Mouse (Mus musculus): ENCODE results near the gene Irf9. TPM values are rescaled to one million over a fixed set of nuclear protein-coding genes. Genes with fewer than 3 reads are reported as not detected.

Irf9 gene
- polyA plus RNA-seq, 1 experiment from 2014 or later: 10.4 TPM

DNA sequence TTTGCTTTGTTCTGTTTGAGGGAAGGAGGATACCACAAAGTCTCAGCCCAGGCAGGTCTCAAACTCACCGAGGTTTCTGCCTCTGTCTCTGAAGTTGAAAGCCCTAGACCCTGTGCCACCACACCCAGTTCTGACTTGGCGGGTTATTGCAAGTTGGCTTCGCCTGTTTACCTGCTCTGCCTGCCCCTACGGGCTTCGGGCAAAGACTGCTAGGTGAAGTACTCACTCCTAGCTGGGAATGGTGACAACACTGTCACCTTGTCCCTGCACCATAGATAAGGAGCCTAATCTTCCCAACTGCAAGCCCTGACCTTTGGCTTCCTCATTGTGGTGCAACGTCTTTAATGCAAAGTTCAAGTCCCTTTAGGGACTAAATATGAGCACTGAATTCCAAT lies 17.8 kb upstream of the Irf9 start:
- H3K36me3 ChIP-seq (ENCODE audit: control insufficient read depth, insufficient read depth, low read length): peaks cover 4% of the 10 kb centered on the region; the same call in 1 of the 2 replicates
- WGBS: 68% methylated on average over 6 of the region's 6 CpGs
- no peak overlapping the region for H3K4me3 ChIP-seq (ENCODE audit: low read depth, low read length)
- 0 out of 2 replicates have a peak, but pooled peaks have one; percentile 12 for ATAC-seq
- H3K9me3 ChIP-seq (replicated peaks; ENCODE audit: control insufficient read depth, low read length, poor library complexity, severe bottlenecking): no peaks in the 10 kb centered on the region
- no peak overlapping the region for H3K9ac ChIP-seq (ENCODE audit: low read depth, low read length)
- peak overlapping the region; percentile 78 for H3K4me2 ChIP-seq (ENCODE audit: low read length)
- peaks cover 16% of the 10 kb centered on the region for H3K4me1 ChIP-seq (ENCODE audit: control insufficient read depth, insufficient read depth, low read length)
- H3K27ac ChIP-seq (ENCODE audit: low read length): no peak overlapping the region
- no peaks in the 10 kb centered on the region for H3K27me3 ChIP-seq (ENCODE audit: control insufficient read depth, insufficient read depth, low read depth, low read length)

DNA sequence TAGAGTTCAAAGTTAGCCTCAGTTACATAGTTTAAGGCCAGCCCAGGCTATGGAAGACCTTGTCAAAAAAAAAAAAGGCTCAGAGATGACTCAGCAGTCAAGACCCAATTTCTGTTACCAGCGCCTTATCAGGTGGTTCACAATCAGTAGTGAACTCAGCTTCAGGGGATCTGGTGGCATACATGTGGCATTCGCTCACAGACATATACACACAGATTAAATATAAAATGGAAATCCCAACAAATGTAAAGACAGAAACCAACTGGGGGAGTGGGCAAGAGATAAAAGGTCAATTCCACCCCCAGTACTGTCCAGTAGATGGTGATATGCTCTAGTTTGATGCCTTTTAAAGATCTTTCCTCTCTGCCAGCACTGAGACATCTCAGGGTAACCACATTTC lies 17.2 kb upstream of the Irf9 start:
- H3K4me2 ChIP-seq (ENCODE audit: low read length): no peak overlapping the region
- H3K27me3 ChIP-seq (ENCODE audit: control insufficient read depth, insufficient read depth, low read depth, low read length): no peaks in the 10 kb centered on the region
- H3K4me3 ChIP-seq (ENCODE audit: low read depth, low read length): no peak overlapping the region
- no peak for ATAC-seq
- no peak overlapping the region for H3K9ac ChIP-seq (ENCODE audit: low read depth, low read length)
- WGBS: 96% methylated on average over 2 of the region's 2 CpGs
- peaks cover 16% of the 10 kb centered on the region for H3K4me1 ChIP-seq (ENCODE audit: control insufficient read depth, insufficient read depth, low read length)
- peaks cover 4% of the 10 kb centered on the region; the same call in 1 of the 2 replicates for H3K36me3 ChIP-seq (ENCODE audit: control insufficient read depth, insufficient read depth, low read length)
- H3K27ac ChIP-seq (ENCODE audit: low read length): no peak overlapping the region
- H3K9me3 ChIP-seq (replicated peaks; ENCODE audit: control insufficient read depth, low read length, poor library complexity, severe bottlenecking): no peaks in the 10 kb centered on the region

DNA sequence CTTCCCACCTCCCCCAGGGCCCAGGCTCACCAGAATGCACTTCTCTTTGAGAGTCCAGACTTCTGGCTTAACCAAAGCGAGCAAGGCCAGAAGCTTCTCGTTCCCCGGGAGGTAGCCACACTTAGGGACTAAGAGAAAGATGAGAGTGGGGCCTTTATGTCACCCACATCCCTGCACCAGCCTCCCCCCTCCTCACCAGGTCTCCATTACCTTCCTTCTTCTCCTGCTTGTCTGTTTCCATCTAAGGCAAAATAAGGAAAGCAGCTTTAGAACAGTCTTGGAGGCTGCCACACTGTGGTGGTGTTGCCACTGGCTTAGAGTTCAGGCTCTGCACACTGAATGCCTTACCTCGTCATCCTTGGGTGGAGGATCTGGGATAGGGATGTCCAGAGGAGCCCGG lies 14.1 kb upstream of the Irf9 start:
- H3K36me3 ChIP-seq (ENCODE audit: control insufficient read depth, insufficient read depth, low read length): peaks cover 6% of the 10 kb centered on the region; the same call in 1 of the 2 replicates
- no peaks in the 10 kb centered on the region for H3K27me3 ChIP-seq (ENCODE audit: control insufficient read depth, insufficient read depth, low read depth, low read length)
- no peaks in the 10 kb centered on the region for H3K9me3 ChIP-seq (replicated peaks; ENCODE audit: control insufficient read depth, low read length, poor library complexity, severe bottlenecking)
- no peak overlapping the region for H3K9ac ChIP-seq (ENCODE audit: low read depth, low read length)
- no peak overlapping the region for H3K4me3 ChIP-seq (ENCODE audit: low read depth, low read length)
- no peak overlapping the region for H3K4me2 ChIP-seq (ENCODE audit: low read length)
- 94% methylated on average over 5 of the region's 5 CpGs for WGBS
- H3K4me1 ChIP-seq (ENCODE audit: control insufficient read depth, insufficient read depth, low read length): peaks cover 32% of the 10 kb centered on the region
- H3K27ac ChIP-seq (ENCODE audit: low read length): no peak overlapping the region
- ATAC-seq: no peak

DNA sequence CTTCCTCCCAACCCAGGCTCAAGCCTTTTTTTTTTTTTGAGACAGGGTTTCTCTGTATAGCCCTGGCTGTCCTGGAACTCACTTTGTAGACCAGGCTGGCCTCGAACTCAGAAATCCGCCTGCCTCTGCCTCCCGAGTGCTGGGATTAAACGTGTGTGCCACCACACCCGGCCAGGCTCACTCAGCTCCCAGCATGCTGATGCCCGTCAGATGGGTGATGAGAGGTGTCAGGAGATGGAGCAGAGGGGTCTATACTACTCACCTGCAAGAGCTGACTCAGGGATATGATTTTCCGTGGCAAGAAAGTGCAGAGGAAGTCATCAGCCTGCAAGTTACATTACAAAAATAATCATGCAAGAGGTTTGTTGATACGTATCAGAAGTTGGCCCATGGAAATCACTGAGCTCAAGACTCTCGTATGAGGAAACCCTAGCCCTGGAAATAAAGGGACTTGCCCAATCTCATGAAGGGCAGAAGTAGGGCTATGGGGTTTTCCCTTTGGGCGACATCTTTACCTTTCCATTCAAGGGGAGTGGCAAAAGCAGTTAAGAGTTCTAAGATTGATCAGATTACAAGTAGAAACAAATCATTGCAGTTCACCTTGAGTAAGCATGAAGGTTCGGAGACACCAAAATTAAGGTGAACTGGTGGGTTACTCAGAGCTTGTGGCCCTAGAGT lies 13.5 kb upstream of the Irf9 start:
- Histone ChIP-seq H3K4me2 (ENCODE audit: low read length) (peak overlapping the region; percentile 95), H3K9ac (ENCODE audit: low read depth, low read length) (peak overlapping the region; percentile 86), H3K4me1 (ENCODE audit: control insufficient read depth, insufficient read depth, low read length) (peaks cover 29% of the 10 kb centered on the region), H3K27ac (ENCODE audit: low read length) (peak overlapping the region; percentile 91), H3K36me3 (ENCODE audit: control insufficient read depth, insufficient read depth, low read length) (peaks cover 6% of the 10 kb centered on the region; the same call in 1 of the 2 replicates), H3K27me3 (ENCODE audit: control insufficient read depth, insufficient read depth, low read depth, low read length) (no peaks in the 10 kb centered on the region), H3K9me3 (replicated peaks; ENCODE audit: control insufficient read depth, low read length, poor library complexity, severe bottlenecking) (no peaks in the 10 kb centered on the region), H3K4me3 (ENCODE audit: low read depth, low read length) (peak overlapping the region; percentile 91)
- 91% methylated on average over 11 of the region's 11 CpGs for WGBS
- ATAC-seq: no peak

DNA sequence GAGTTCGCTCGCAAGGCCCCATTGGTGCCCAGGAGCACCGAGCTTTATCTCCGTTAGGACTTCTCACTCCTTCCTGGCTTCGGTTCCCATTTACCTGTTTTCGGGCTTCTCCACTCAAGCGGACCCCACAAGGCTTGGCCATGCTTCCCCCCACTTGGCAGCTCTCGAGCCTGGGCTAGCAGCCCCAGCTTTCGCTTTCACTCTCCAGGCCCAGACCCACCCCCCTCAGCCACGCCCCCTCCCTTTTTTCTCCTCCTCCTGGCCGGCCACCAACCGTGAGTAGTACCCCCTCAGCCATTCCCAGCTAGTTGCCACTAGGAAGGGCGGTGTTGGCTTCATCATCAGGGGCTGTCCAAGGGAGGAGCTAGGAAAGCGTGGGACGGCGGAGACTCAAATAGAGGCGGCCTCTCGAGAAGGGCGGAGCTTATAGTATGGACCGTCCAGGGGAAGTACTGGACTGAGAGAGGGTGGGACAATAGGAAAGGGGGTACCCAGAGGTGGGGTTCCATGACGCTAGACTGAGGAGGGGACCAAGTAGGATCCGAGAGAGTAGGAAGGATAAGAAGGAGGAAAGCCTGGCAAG lies 12.5 kb upstream of the Irf9 start, which contains the start of gene Psme2:
Gene Psme2, minus strand, starts transcription at position 366 of the 583 bp plus-strand sequence.
- peak within 1 kb of the TSS; percentile 86 for H3K9ac ChIP-seq (ENCODE audit: low read depth, low read length)
- H3K4me1 ChIP-seq (ENCODE audit: control insufficient read depth, insufficient read depth, low read length): peaks cover 26% of the 10 kb centered on the region
- peak; percentile 95 for ATAC-seq
- WGBS: 0% methylated on average over 22 of the region's 22 CpGs
- H3K4me3 ChIP-seq (ENCODE audit: low read depth, low read length): peak within 1 kb of the TSS; percentile 91
- no peaks in the 10 kb centered on the region for H3K9me3 ChIP-seq (replicated peaks; ENCODE audit: control insufficient read depth, low read length, poor library complexity, severe bottlenecking)
- H3K36me3 ChIP-seq (ENCODE audit: control insufficient read depth, insufficient read depth, low read length): peaks cover 13% of the 10 kb centered on the region
- H3K27me3 ChIP-seq (ENCODE audit: control insufficient read depth, insufficient read depth, low read depth, low read length): no peaks in the 10 kb centered on the region
- peak within 1 kb of the TSS; percentile 91 for H3K27ac ChIP-seq (ENCODE audit: low read length)
- H3K4me2 ChIP-seq (ENCODE audit: low read length): peak within 1 kb of the TSS; percentile 95

DNA sequence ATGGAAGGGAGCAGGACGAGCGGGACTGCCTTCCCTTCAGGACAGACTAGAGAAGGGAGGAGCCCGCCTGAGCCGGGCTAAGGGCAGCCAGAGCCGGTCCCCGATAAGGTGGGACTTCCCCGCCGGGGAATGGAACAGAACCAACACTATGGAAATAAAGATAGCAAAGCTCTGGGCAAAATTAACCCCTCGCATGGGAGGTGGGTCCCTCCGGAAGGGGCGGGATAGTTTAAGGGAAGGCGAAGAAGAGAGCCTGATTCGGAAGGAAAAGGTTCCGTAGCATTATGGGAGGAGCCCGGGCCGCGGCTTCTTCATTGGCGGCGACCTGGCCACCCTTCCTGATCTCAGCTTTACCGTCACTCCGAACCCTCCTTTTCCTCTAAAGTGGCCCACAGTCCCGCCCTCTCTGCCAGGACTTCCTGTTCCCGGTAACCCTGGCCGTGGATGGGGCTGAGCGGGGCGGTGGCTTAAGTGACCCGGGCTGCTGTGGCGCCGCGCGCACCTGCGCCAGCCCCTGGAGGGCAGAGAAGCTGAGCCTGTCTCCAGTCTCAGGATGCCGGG lies 12.0 kb upstream of the Irf9 start, which contains the start of gene Rnf31:
Gene Rnf31, plus strand, starts transcription at position 378 of the 561 bp plus-strand sequence.
- Histone ChIP-seq H3K27me3 (ENCODE audit: control insufficient read depth, insufficient read depth, low read depth, low read length) (no peaks in the 10 kb centered on the region), H3K36me3 (ENCODE audit: control insufficient read depth, insufficient read depth, low read length) (peaks cover 18% of the 10 kb centered on the region), H3K4me2 (ENCODE audit: low read length) (peak within 1 kb of the TSS; percentile 95), H3K4me3 (ENCODE audit: low read depth, low read length) (peak within 1 kb of the TSS; percentile 91), H3K9me3 (replicated peaks; ENCODE audit: control insufficient read depth, low read length, poor library complexity, severe bottlenecking) (no peaks in the 10 kb centered on the region), H3K9ac (ENCODE audit: low read depth, low read length) (peak within 1 kb of the TSS; percentile 86), H3K27ac (ENCODE audit: low read length) (peak within 1 kb of the TSS; percentile 91), H3K4me1 (ENCODE audit: control insufficient read depth, insufficient read depth, low read length) (peaks cover 26% of the 10 kb centered on the region)
- peak; percentile 94 for ATAC-seq
- under 1% methylated on average over 33 of the region's 33 CpGs for WGBS

DNA sequence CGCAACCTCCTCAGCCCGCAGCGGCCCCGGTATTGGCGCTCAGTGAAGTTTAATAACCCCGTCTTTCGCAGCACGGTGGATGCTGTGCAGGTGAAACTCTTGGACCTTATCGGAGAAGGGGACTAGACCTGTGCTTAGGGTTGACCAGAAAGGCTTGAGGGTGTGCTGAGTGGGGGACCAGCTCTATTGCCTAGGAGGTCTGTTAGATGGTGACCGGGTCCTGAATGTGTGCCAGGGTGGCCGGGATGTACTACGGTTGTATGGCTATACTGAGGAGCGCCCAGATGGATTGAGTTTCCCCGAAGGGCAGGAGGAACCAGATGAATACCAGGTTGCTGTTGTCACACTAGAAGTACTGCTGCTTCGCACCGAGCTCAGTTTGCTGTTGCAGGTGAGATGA lies 11.1 kb upstream of the Irf9 start:
- Histone ChIP-seq H3K9ac (ENCODE audit: low read depth, low read length) (peak overlapping the region; percentile 86), H3K27me3 (ENCODE audit: control insufficient read depth, insufficient read depth, low read depth, low read length) (no peaks in the 10 kb centered on the region), H3K4me3 (ENCODE audit: low read depth, low read length) (peak overlapping the region; percentile 91), H3K9me3 (replicated peaks; ENCODE audit: control insufficient read depth, low read length, poor library complexity, severe bottlenecking) (no peaks in the 10 kb centered on the region), H3K4me1 (ENCODE audit: control insufficient read depth, insufficient read depth, low read length) (peaks cover 26% of the 10 kb centered on the region), H3K27ac (ENCODE audit: low read length) (peak overlapping the region; percentile 91; the same call in 1 of the 2 replicates), H3K36me3 (ENCODE audit: control insufficient read depth, insufficient read depth, low read length) (peaks cover 21% of the 10 kb centered on the region), H3K4me2 (ENCODE audit: low read length) (peak overlapping the region; percentile 95)
- 7% methylated on average over 16 of the region's 16 CpGs for WGBS
- ATAC-seq: no peak

DNA sequence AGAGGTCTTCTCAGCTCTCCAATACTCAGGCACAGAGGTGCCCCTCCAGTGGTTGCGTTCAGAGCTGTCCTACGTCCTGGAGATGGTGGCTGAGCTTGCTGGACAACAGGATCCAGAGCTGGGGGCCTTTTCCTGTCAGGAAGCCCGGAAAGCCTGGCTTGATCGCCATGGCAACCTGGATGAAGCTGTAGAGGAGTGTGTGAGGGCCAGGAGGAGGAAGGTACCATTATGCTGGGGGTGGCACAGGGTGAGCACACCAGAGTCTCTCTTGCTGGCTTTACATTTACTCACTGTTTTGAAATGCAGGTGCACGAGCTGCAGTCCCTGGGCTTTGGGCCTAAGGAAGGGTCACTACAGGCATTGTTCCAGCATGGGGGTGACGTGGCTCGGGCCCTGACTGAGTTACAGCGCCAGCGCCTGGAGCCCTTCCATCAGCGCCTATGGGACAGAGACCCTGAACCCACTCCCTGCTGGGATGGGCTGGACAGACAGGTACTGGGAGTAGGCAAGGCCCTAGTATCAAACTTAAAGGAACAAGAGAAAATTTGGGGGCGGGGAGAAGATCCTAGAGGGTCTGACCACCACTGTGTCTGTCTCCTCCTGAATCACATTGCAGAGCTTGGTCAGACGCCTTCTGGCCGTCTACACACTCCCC lies 7.2 kb upstream of the Irf9 start:
- Histone ChIP-seq H3K4me1 (ENCODE audit: control insufficient read depth, insufficient read depth, low read length) (peaks cover 20% of the 10 kb centered on the region), H3K27me3 (ENCODE audit: control insufficient read depth, insufficient read depth, low read depth, low read length) (no peaks in the 10 kb centered on the region), H3K4me2 (ENCODE audit: low read length) (no peak overlapping the region), H3K27ac (ENCODE audit: low read length) (no peak overlapping the region), H3K9me3 (replicated peaks; ENCODE audit: control insufficient read depth, low read length, poor library complexity, severe bottlenecking) (no peaks in the 10 kb centered on the region), H3K4me3 (ENCODE audit: low read depth, low read length) (no peak overlapping the region), H3K36me3 (ENCODE audit: control insufficient read depth, insufficient read depth, low read length) (peaks cover 44% of the 10 kb centered on the region), H3K9ac (ENCODE audit: low read depth, low read length) (no peak overlapping the region)
- 69% methylated on average over 13 of the region's 13 CpGs for WGBS
- ATAC-seq: no peak

All from midbrain, embryonic 16.5 days (tissue).